Mouse (Mus musculus): ENCODE measurements around the gene Ankrd39.
A peak's percentile ranks its signal among the peaks of the same experiment; 100 is the strongest.

Gene Ankrd39

DNA sequence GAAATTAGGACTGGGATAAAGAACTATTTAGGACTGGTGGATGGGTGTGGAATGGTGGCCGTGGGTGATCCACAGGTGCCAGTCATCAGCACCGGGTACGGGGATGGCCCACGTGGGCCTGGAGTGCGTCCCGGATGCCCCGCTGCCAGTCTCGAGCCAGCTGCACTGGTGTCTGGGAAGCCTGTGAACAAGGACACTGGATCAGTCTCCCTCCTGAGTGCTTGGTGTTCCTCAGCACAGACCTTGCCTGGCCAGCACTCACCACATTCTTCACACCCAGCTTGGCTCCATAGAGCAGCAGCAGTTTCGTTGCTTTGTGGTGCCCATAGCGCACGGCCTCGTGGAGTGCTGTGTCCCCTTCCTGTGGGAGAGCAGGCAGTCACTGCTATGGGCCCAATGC is 15.8 kb downstream of the Ankrd39 start:
- DNase-seq (ENCODE audit: low read depth, low spot score), result no peak

- no peak for DNase-seq (ENCODE audit: low read depth, low spot score)
These were observed 16.3 kb downstream of the Ankrd39 start for GRCm38 (mm10) chr1:36530962-36531361.

DNA sequence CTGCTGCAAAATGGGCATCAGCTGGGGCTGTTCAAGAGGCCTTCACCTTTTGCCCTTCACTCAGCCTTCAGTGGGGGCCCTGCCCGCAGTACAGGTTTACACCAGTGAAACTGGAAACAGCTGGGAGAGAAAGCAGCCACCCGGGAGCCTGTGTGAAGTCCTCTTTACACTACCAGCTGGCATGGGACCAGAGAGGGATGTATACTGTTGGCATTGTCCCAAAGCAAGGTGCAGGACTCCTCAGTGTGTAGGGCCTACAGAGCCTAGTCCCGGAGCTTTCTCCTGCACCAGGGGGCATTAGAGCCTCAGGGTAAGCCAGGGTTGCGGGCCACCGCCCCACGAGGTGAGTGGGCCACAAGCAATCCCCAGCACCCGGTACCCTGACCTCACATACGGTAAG is 16.8 kb downstream of the Ankrd39 start:
- DNase-seq (ENCODE audit: low read depth, low spot score), result no peak

GRCm38 (mm10) chr1:36529875-36530274 is 17.4 kb downstream of the Ankrd39 start:
- no peak for DNase-seq (ENCODE audit: low read depth, low spot score)

DNA sequence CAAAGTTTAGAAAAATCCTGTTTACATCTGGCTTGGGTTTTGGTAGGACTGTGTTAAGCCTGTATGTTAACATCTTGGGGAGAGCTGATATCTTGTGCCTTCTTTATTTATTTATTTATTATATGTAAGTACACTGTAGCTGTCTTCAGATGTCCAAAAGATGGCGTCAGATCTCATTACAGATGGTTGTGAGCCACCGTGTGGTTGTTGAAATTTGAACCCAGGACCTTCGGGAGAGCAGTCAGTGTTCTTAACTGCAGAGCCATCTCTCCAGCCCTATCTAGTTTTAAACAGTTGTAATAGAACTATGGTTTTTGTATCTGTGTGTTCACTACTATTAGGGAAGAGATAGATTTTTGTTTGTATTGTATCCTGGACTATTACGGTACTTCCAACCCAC is 18.0 kb downstream of the Ankrd39 start:
- no peak for DNase-seq (ENCODE audit: low read depth, low spot score)

DNA sequence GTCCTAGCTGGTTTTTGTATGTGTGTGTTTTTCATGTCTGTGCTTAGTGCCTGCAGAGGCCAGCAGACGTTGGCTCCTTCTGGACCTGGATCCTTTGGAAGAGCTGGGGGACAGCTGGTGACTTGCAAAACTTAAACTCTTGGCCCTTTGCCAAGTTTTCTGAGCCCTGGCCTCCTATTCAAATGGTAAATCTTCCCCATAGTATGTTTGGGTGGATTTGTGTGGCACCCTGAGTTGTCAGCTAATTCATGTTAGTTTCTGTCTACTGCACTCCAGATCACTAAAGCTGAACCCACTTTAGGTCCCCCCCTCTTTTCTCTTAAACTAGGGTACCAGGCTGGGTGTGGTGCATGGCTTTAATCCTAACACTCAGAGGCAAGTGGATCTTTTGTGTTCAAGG is 18.9 kb downstream of the Ankrd39 start:
- peak; percentile 28 for DNase-seq (ENCODE audit: low read depth, low spot score)

DNA sequence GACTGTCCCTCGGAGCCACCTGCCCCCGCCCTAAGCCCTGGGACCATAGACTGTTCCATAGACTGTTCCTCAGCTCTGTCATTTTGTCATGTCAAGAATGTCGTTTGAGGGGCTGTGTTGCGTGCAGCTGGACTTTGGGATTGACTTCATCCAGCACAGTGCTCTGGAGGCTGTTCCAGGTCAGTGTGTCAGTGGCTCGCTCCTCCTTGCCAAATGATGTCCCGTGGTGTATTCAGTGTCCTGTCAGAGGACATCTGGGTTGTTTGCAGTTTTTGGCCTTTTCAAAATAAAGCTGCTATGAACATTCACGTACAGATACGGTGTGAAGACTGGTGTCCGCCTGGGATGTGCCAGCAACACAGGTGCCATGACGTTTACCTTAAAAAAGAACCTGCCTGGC is 20.3 kb downstream of the Ankrd39 start:
- no peak for DNase-seq (ENCODE audit: low read depth, low spot score)

DNA sequence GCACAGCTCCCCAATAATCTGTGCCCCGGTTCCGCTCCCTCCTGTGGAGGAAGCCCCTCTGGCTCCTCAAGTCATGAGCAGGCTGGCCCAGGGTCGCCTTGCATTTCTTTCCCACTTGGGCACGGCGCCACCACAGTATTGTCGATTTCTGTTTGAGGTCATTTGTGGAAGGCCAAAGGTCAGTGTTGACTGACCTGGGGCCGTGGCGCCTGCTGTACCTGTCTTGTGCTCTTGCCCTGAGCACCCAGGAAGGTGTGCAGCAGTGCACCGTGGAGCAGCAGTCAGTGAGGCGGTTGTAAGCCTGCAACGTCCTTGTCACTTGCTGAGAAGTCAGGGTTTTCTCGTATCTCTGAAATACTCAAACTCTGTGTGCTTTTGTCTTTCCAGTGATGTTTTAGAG is 21.5 kb downstream of the Ankrd39 start:
- DNase-seq (ENCODE audit: low read depth, low spot score), result no peak

- no peak for DNase-seq (ENCODE audit: low read depth, low spot score)
These were observed 23.2 kb downstream of the Ankrd39 start for GRCm38 (mm10) chr1:36524058-36524457.

DNA sequence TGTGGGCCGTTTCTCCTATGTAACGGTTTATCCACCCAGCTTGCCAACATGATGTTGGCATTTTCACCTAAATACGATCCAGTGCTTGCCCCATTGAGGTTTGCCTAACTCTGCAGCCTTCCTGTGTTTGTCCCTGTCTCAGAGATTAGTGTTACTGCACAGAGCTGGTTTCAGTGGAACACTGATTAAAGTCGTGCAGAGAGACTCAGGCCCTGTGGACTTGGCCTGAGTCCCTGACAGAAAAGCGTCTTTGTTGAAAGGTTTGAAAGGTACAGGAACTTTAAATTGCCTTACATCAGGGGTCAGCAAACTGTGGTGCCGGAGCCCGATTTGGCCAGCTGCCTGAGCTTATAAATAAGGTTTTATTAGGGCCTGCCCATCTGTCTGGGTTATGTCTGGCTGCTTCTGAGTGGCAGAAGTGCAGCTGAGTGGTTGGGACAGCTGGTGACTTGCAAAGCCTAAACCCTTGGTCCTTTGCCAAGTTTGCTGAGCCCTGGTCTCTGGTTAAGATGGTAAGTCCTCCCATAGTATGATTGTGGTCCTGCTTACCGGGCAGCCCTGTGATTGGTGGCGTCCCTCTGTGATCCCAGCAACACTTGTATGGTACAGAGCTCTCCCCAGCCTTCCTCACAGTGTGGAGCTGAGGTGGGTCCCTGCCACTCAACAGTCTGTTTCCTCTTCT is 23.8 kb downstream of the Ankrd39 start:
- DNase-seq (ENCODE audit: low read depth, low spot score), result no peak

DNA sequence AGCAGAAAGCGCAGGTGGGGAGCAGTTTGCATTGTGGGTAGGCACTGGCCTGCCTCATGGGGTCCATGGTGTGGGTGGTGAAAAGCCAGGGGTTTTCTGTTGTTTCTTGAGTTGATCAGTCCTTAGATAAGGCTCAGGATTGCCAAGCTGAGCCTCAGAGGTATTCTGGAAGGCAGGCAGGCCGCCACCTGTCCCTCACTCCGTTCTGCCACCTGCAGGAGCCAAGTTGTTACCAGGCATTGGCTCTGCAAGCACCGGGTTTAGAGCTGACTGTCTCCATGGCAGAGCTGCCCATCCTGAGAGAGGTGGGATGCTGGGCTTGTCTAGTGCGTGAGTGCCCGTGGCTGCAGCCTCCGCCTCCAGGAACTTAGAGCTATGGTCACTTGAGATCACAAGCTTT is 25.0 kb downstream of the Ankrd39 start:
- no peak for DNase-seq (ENCODE audit: low read depth, low spot score)

DNA sequence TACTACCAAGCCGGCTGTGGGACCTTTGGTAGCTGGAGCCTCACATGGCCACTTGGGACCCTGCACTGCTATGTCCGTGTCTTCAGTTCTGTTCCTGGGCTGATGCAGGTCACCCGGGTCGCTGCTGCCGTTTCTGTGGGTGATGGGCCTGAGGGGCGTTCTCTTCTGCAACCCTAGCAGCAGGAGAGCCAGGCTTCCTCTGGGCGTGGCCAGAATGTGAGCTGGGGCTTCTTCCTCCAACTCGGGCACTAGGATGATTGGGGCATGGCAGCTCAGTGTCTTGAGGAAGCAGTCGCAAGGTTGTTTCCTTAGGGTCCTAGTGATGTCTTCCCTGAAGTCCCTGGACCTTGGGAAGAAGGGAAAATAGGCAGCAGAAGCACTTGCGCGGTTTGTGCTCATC is 27.6 kb downstream of the Ankrd39 start:
- no peak for DNase-seq (ENCODE audit: low read depth, low spot score)

GRCm38 (mm10) chr1:36518259-36518658 is 29.0 kb downstream of the Ankrd39 start:
- no peak for DNase-seq (ENCODE audit: low read depth, low spot score)

- no peak for DNase-seq (ENCODE audit: low read depth, low spot score)
These were observed 33.5 kb downstream of the Ankrd39 start for GRCm38 (mm10) chr1:36513718-36514117.

DNA sequence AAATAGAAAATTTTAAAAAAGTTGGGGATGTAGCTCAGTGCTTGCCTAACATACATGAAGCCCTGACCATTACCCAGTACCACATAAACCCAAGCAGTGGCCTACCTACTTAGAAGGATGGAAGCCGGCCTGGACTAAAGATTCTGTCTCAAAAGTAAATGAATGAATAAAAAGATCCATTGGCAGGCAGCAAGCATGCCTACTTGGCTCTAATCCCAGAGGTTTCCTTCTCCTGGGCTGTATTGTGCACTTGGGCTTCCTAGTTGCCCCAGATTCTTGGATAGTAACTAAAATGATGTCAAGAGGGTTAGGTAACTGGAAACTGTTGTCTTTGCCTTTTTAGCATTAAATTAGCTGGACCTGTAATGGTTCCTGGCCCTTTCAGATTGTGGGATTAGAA is 33.9 kb downstream of the Ankrd39 start:
- no peak for DNase-seq (ENCODE audit: low read depth, low spot score)

- DNase-seq (ENCODE audit: low read depth, low spot score), result no peak
These were observed 34.3 kb downstream of the Ankrd39 start for GRCm38 (mm10) chr1:36512966-36513280.

DNA sequence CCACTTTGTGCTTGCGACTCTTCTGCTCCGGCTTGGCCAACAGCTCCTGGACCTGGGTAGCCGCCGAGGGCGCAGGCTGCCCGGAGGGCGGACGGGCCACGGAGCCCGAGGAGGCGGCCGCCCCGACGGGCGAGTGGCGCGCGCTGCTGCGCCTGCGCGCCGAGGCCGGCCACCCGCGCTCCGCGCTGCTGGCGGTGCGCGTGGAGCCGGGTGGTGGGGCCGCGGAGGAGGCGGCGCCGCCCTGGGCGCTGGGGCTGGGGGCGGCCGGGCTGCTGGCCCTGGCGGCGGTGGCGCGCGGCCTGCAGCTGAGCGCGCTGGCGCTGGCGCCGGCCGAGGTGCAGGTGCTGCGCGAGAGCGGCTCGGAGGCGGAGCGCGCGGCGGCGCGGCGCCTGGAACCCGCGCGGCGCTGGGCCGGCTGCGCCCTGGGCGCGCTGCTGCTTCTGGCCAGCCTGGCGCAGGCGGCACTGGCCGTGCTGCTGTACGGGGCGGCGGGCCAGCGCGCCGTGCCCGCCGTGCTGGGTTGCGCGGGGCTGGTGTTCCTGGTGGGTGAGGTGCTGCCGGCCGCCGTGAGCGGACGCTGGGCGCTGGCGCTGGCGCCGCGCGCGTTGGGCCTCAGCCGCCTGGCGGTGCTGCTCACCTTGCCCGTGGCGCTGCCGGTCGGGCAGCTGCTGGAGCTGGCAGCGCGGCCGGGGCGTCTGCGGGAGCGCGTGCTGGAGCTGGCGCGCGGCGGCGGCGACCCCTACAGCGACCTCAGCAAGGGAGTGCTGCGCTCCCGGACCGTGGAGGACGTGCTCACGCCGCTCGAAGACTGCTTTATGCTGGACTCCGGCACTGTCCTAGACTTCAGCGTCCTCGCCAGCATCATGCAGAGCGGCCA is 34.9 kb downstream of the Ankrd39 start:
- DNase-seq (ENCODE audit: low read depth, low spot score), result peak; percentile 34

DNA sequence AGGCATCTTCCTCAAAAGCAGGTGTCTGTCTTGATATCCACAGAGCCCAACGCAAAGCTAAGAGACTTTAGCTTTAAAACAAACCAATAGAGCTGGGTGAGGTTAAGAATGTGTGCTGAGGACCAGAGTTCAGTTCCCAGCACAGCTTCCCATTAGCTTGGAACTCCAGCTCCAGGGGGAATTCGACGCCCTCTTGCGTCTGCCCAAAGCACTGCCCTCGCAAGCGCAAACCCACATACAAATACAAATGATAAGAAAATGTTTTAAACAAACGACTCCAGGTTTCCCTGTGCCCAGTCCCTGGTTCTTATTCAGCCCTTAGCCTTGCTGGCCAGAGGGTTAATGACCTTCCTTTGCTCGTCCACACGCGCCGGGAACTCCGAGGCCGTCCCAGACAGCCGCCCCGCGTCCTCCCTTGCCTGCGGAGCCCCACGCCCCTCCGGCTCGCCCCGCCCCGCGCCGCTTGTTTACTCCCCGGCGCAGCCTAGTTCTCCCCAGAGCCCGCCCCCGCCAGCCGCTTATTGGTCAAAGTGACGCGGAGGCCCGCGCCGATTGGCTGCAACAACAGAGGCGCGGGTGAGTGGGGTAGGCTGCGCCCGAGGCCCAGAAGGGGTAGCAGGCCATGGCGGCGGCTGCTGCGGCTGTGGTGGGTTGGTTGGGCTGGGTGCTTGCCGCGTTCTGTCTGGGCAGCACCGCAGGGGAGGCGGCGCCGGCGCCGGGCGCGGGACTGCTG is 35.8 kb downstream of the Ankrd39 start, which contains the start of gene Cnnm3:
TSS of gene Cnnm3 (plus strand) at position 579 of the 733 bp plus-strand sequence.
- peak; percentile 93 for DNase-seq (ENCODE audit: low read depth, low spot score)

GRCm38 (mm10) chr1:36508238-36508637 is 39.0 kb downstream of the Ankrd39 start:
- no peak for DNase-seq (ENCODE audit: low read depth, low spot score)

DNA sequence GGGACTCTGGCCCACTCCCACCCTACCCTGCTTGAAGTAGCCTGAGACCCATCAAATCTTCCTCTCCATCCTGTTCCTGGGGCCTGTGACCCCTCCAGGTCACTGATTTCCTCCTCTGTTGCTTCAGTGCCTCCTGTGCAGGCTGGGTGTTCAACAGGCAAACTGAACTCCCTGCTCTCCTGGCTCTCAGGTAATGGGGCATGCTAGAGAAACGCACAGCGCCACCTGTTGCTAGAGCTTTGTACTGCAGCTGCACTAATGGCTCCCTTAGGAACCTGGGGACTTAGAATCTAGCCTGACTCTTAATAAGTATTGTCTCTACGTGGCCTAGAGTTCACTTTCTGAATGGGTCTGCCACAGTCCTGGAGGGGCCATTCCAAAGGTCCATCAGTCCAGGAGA is 46.0 kb downstream of the Ankrd39 start:
- no peak for DNase-seq (ENCODE audit: low read depth, low spot score)

DNA sequence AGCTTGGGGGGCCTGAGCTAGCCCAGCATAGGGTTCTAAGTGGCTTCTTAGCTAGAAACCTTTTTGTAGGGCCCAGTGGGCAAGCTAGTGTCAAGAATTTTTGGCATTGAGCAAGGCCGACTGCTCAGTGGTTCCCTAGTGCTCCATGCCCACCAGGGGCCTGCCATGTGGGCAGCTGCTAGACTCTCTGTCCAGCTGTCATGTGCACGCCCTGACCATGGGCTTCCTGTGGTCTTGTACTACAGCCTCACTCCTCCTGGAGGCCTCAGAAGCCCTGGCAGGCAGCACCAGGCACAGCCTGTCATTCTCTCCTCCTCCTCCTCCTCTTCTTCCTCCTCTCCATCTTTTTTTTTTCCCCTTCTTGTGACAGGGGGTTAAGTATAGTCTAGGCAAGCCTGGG is 49.9 kb downstream of the Ankrd39 start:
- DNase-seq (ENCODE audit: low read depth, low spot score), result no peak

GRCm38 (mm10) chr1:36496719-36497118 is 50.5 kb downstream of the Ankrd39 start:
- no peak for DNase-seq (ENCODE audit: low read depth, low spot score)

DNA sequence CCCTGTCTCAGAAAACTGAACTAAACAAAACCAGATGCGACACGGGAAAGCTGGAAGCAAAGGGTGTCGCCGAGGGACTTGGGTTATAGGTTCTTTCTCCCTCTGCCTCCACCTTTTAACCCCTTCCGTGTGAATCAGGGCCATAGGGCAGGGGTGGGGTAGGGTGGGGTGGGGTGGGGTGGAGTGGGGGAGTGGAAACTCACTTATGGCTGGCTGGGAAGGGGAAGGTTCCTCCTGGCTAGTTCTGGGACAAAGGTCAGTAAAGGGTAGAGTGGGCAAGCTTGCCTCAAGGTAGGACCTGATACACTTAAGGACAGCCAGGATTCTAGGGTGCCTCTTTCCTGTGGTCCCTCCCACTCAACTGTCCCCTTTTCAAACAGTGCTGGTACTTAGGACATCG is 53.9 kb downstream of the Ankrd39 start:
- DNase-seq (ENCODE audit: low read depth, low spot score), result no peak

Data from brain, embryonic 18.5 days (tissue).